Mouse (Mus musculus) erythroblast, embryonic 14.5 days (primary cell): Measurements from ENCODE around the gene Obscn. TPM values are rescaled to one million over a fixed set of nuclear protein-coding genes. Genes with fewer than 3 reads are reported as not detected.

Source experiments
- H3K27me3 ChIP-seq: 2 replicates; pipeline ENCODE4 v1.6.1; 2012; ENCODE audit warnings: inconsistent platforms; ENCODE audit not compliant: control insufficient read depth
- H3K36me3 ChIP-seq: 2 replicates; pipeline ENCODE4 v1.6.1; 2012; ENCODE audit warnings: mild to moderate bottlenecking, inconsistent platforms; ENCODE audit not compliant: control insufficient read depth
- H3K4me1 ChIP-seq: 2 replicates; pipeline ENCODE4 v1.6.1; 2012; ENCODE audit warnings: inconsistent platforms; ENCODE audit not compliant: control insufficient read depth
- H3K4me3 ChIP-seq: replicated peaks from 2 replicates; pipeline ENCODE3; 2012; ENCODE audit warnings: moderate library complexity, mild to moderate bottlenecking, inconsistent platforms
- H3K9me3 ChIP-seq: 2 replicates; pipeline ENCODE4 v1.6.1; 2012; ENCODE audit warnings: low read length, inconsistent platforms, mixed read lengths; ENCODE audit not compliant: control insufficient read depth
- GATA1 ChIP-seq: IDR thresholded peaks from 2 replicates; pipeline ENCODE4 v1.6.1; 2012; ENCODE audit warnings: low read length, inconsistent platforms, mixed read lengths
- TAL1 ChIP-seq: IDR thresholded peaks from 3 replicates; pipeline ENCODE4 v1.6.1; 2012; ENCODE audit warnings: low read length, inconsistent platforms, mixed read lengths
- polyA plus RNA-seq: library from polyadenylated mRNA; stranded (reverse); fragments of >175 nt; gene quantifications from 2 replicates; pipeline ENCODE4 v1.2.3, GENCODE M21; 2012

Obscn gene
- polyA plus RNA-seq, 1 experiment: 0.01 TPM

DNA sequence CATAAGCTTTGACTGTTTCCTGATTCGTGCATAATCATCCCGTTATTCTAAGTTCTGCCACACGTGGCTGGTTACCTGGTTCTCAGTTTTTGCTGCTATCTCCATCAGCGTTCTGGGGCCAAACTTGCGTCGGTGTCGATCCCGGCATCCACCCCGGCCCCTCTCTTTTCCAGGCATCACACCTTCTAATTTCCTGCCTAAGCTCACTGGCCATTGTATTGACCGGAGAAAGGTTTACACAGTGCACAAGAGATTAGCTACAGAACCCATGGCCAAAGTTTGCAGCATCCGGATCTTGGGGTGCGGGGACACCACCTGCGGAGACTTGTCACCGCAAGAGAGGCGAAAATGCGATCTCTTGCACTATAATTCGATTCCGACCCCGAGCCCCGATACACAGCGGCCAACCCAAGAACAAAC is 158.6 kb downstream of the Obscn start:
- Histone ChIP-seq H3K27me3 (no peaks in the 10 kb centered on the region), H3K4me1 (peaks cover 62% of the 10 kb centered on the region)

DNA sequence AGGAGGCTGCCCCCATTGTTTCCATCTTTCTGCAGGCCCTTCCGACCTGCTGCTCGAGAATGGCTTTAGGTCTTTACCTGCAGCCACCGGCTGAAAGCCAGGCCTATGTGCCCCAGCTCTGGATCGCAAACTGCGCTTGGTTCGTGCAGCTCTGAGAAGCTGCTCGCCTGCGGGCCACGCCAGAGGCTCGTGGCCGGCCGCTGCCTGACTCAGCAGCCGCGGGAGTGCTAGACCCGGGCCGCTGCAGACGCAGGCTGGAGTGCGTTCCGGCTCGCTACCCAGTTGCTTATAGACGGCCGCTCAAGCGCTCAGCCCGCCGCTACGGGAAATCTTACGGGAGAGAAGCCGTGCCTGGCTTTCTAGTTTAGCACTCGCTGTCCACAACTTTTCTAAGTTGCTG is 159.1 kb downstream of the Obscn start:
- peaks cover 61% of the 10 kb centered on the region for H3K4me1 ChIP-seq
- no peaks in the 10 kb centered on the region for H3K9me3 ChIP-seq
- H3K27me3 ChIP-seq: no peaks in the 10 kb centered on the region
- TF ChIP-seq GATA1 (no peak), TAL1 (no peak)
- H3K36me3 ChIP-seq: peaks cover 34% of the 10 kb centered on the region
- H3K4me3 ChIP-seq: peak overlapping the region; percentile 70

More for the DNA sequence above, 158.6 kb downstream of the Obscn start:
- peaks cover 35% of the 10 kb centered on the region for H3K36me3 ChIP-seq
- H3K4me3 ChIP-seq: peak overlapping the region; percentile 70
- TF ChIP-seq TAL1 (no peak), GATA1 (no peak)
- H3K9me3 ChIP-seq: no peaks in the 10 kb centered on the region

DNA sequence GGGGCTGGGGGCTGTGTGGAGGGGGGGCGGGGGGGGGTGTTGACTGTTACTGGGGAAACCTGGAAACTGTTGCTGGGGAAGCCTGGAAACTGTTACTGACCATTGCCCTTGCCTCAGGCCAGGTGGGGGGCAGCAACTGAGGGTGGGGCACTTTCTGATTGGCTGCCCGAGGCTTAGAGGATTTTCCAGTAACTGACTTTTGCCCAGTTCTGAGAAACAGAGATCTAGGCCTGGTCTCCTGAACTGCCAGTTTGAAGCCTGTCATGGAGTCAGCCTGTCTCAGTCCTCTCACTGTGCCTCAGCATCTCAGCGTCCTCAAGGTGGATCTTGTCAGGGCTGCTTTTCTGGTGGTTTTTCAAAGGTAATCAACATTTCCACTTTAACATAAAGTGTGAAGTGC is 161.8 kb downstream of the Obscn start:
- Histone ChIP-seq H3K9me3 (no peaks in the 10 kb centered on the region), H3K36me3 (peaks cover 35% of the 10 kb centered on the region), H3K4me3 (no peak overlapping the region), H3K27me3 (no peaks in the 10 kb centered on the region), H3K4me1 (peaks cover 44% of the 10 kb centered on the region)
- no peak for TF ChIP-seq TAL1
- no peak for TF ChIP-seq GATA1

DNA sequence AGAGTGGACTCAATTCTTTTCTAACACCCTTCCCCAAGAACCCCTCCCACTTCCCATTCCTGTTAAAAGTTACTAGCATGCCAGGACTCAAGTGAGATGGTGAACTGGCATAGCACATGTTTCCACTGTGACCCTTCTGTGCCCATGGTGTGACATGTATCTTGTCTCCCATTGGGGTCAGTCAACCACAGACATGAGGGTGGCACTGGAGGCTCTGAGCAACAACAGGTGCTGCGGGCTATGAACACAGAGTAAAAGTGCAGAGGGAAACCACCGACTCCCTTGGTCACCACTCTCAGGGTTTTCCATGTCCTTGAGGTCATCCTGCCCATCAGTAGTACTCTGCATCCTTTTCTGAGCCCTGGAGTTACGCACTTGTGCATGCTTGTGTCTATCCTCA is 164.4 kb downstream of the Obscn start:
- Histone ChIP-seq H3K4me3 (no peak overlapping the region), H3K4me1 (peaks cover 32% of the 10 kb centered on the region), H3K36me3 (peaks cover 40% of the 10 kb centered on the region), H3K27me3 (no peaks in the 10 kb centered on the region), H3K9me3 (no peaks in the 10 kb centered on the region)
- no peak for TF ChIP-seq GATA1
- no peak for TF ChIP-seq TAL1

DNA sequence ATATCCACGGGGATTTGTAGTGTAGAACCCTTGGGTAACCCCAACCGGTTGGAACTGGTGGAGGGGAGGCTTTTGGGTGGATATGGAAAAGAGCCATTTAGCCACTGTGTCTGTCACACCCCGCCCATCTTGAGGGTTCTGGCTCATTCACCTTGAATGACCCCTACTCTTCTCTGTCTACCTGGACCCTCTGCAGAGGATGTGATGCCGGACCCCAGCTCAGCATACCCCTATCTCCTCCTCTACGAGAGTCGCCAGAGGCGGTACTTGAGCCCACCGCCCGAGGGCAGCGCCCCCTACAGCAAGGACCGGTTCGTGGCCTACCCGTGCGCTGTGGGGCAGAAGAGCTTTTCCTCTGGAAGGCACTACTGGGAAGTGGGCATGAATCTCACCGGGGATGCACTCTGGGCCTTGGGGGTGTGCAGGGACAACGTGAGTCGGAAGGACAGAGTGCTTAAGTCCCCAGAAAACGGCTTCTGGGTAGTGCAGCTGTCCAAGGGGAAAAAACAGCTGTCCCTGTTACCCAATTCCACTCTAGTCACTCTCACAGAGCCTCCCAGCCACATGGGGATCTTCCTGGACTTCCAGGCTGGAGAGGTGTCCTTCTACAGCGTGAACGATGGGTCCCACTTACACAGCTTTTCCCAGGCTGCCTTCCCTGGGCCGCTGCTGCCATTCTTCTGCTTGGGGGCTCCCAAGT is 165.2 kb downstream of the Obscn start:
- TF ChIP-seq TAL1 (no peak), GATA1 (no peak)
- peaks cover 40% of the 10 kb centered on the region for H3K36me3 ChIP-seq
- H3K4me1 ChIP-seq: peaks cover 30% of the 10 kb centered on the region
- no peaks in the 10 kb centered on the region for H3K9me3 ChIP-seq
- H3K27me3 ChIP-seq: no peaks in the 10 kb centered on the region
- no peak overlapping the region for H3K4me3 ChIP-seq

DNA sequence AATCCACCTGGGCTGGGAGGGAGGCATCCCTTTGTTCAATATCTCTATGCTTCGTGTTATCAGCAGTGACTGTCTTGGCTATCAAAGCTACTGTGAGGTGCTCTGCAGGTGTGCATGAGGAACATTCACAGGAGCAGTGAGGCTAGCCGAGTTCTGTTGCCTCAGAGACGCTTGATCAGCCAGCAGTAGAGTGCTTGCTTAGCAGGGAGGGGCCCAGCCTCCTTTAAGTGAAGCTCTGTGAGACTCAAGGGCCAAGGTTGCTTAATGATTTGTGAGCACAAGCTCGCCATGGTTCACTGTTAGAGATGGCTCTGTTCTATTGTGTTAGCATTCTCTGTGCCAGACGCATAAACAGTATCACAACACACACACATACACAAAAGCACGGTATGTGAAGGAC is 166.5 kb downstream of the Obscn start:
- H3K9me3 ChIP-seq: no peaks in the 10 kb centered on the region
- TF ChIP-seq GATA1 (no peak), TAL1 (no peak)
- H3K36me3 ChIP-seq: peaks cover 39% of the 10 kb centered on the region
- H3K4me1 ChIP-seq: peaks cover 22% of the 10 kb centered on the region
- peaks cover 8% of the 10 kb centered on the region for H3K27me3 ChIP-seq
- no peak overlapping the region for H3K4me3 ChIP-seq

DNA sequence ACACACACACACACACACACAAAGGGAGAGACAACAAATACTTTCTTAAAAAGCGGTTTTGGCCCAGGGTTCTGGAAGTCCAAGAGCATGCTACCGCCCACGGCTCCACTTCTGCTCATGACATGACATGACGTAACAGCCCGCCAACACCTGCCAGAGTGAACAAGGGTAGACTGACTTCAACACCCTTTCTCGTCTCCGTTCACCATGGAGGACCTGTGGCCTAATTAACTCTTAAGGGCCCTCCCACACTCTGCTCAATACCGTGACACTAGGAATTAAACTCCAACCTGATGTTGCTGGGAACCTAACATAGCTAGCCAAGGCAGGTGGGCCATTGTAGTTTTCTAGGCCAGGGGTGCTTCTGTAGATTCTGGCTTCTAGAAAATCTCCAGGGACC is 167.2 kb downstream of the Obscn start:
- peaks cover 11% of the 10 kb centered on the region for H3K27me3 ChIP-seq
- H3K36me3 ChIP-seq: peaks cover 35% of the 10 kb centered on the region
- no peak for TF ChIP-seq TAL1
- no peak for TF ChIP-seq GATA1
- no peaks in the 10 kb centered on the region for H3K9me3 ChIP-seq
- H3K4me1 ChIP-seq: peaks cover 17% of the 10 kb centered on the region
- H3K4me3 ChIP-seq: no peak overlapping the region

DNA sequence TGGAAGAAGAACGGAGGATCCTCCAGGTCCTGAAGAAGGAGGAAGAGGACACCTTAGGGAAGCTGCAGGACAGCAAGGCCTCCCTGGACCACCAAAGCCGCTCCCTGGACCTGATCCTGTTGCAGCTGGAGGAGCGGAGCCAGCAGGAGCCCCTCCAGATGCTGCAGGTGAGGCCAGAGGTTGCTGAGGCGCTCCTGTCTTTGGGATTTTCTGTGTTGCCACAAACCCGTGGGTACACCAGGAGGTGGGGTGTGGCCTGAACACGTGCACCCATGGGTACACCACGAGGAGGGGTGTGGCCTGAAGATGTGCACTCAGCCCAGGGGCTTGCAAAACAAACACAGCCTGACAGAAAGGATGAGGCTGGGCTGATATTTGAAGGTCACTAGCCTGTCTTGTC is 167.7 kb downstream of the Obscn start:
- TF ChIP-seq TAL1: no peak
- TF ChIP-seq GATA1: no peak
- Histone ChIP-seq H3K27me3 (peaks cover 15% of the 10 kb centered on the region), H3K9me3 (no peaks in the 10 kb centered on the region), H3K4me1 (peaks cover 17% of the 10 kb centered on the region), H3K4me3 (no peak overlapping the region), H3K36me3 (peaks cover 35% of the 10 kb centered on the region)

DNA sequence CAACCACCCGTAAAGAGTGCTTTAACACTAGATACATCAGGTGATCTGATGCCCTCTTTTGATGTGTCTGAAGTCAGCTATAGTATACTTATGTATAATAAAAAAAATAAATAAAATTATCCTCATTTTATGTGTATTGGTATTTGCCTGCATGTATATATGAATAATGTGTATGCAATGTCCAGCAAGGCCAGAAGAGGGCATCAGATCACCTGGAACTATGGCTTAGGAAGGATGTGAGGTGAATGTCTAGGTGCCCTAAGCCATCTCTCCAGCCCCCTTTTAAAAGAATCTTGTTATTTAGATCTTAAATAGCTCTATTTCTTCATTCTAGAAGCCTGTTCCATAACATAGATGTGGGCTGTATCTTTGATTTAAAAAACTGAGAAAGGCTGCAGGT is 168.9 kb downstream of the Obscn start:
- no peak for TF ChIP-seq TAL1
- no peak for TF ChIP-seq GATA1
- Histone ChIP-seq H3K4me3 (no peak overlapping the region), H3K9me3 (peaks cover 2% of the 10 kb centered on the region), H3K27me3 (peaks cover 27% of the 10 kb centered on the region), H3K36me3 (peaks cover 33% of the 10 kb centered on the region), H3K4me1 (peaks cover 20% of the 10 kb centered on the region)
